Mouse (Mus musculus) left cerebral cortex, adult 2 months (tissue): Measurements from ENCODE around the gene Zscan5b. TPM values are rescaled to one million over a fixed set of nuclear protein-coding genes. Genes with fewer than 3 reads are reported as not detected.
A peak's percentile ranks its signal among the peaks of the same experiment; 100 is the strongest.
"Not testable (repeated sequence)": the region's sequence is repeated elsewhere in the genome, so short reads cannot be mapped to it uniquely, and the experiment has no call there.

Source experiments
- DNase-seq, 2 experiments: peaks; one replicate each; pipeline ENCODE4 v3.0.0; 2021 to 2022; ENCODE audit warnings: low spot score in 2 of 2, mixed read lengths in 1 of 2; ENCODE audit errors: extremely low spot score in 1 of 2
- H3K27ac ChIP-seq: fragments of 200-600 bp; 2 replicates; pipeline ENCODE4 v1.8.1; 2022
- H3K4me3 ChIP-seq: fragments of 200-600 bp; 2 replicates; pipeline ENCODE4 v1.8.1; 2022
- CTCF ChIP-seq: fragments of 200-600 bp; IDR thresholded peaks from 2 replicates; pipeline ENCODE4 v1.8.1; 2022; ENCODE audit warnings: antibody characterized with exemption, mild to moderate bottlenecking, moderate library complexity
- intact Hi-C: fragments of 180-260 bp; cut with DNase I; formaldehyde crosslinking; loops from one replicate; pipeline ENCODE4 v1.15.1; 2025
- long read RNA-seq, 2 experiments: library from polyadenylated mRNA; stranded (forward); transcript quantifications; one replicate each; pipeline ENCODE4 v2.0.0; 2021; ENCODE audit warnings: borderline mapping rate in 2 of 2
- total RNA-seq, 2 experiments: library from RNA; stranded (reverse); gene quantifications; 2 replicates each; pipeline ENCODE4 v1.2.3; 2021

Gene Zscan5b
- total RNA-seq, result not detected
- long read RNA-seq, experiment 1, result 0 reads
- long read RNA-seq, experiment 2, result 0 reads

GRCm38 (mm10) chr7:6221978-6222377 is at the start of gene Zscan5b:
TSS of gene Zscan5b (plus strand) at chr7:6222278.
- H3K4me3 ChIP-seq, result no peak within 1 kb of the TSS
- intact Hi-C loops, result no loop called here
- TF ChIP-seq CTCF, result no peak
- no peak for DNase-seq
- no peak within 1 kb of the TSS for H3K27ac ChIP-seq

DNA sequence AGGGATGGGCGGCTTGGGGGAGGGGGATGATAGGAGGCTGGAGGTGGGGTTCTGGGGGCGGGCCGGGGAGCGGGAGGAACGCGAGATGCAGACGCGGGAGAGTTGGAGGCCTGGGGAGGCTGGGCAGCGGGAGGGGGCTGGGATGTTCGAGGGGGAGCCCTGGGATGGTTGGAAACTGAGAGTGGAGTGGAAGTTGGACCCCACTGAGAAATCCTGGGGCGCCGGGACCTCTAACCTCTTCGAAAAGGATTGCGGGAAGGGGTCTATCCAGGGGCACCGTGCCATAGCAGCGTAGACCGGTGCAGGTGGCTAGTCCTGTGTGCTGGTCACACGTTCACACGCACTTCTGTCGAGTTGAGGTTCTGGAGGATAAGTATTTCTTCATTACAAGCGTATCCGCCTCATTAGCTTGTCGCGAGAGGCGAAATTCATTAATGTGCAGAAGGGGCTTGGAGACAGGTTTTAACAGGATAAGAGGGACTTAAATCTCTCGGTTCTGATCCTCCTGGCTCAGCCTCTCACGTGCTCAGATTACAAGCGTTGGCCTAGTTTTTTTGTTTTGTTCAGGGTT is 49.3 kb upstream of the Zscan5b start:
- DNase-seq, result peak in 1 of 2 experiments; percentile 31
- Histone ChIP-seq H3K4me3 (peak overlapping the region; percentile 62), H3K27ac (peak overlapping the region; percentile 70)
- intact Hi-C loops, result loop anchor here (1.0 to 5.0 kb wide), 5 partner anchors 16 to 190 kb away; partner anchors contain the start of gene Zfp78
- TF ChIP-seq CTCF, result no peak

- TF ChIP-seq CTCF, result no peak
- no peak overlapping the region for H3K4me3 ChIP-seq
- intact Hi-C loops, result loop anchor here (2.0 to 5.0 kb wide), 3 partner anchors 17 to 188 kb away; partner anchors contain the start of gene Zfp78
- no peak for DNase-seq
- H3K27ac ChIP-seq, result no peak overlapping the region
These were observed 48.2 kb upstream of the Zscan5b start for GRCm38 (mm10) chr7:6173872-6174271.

DNA sequence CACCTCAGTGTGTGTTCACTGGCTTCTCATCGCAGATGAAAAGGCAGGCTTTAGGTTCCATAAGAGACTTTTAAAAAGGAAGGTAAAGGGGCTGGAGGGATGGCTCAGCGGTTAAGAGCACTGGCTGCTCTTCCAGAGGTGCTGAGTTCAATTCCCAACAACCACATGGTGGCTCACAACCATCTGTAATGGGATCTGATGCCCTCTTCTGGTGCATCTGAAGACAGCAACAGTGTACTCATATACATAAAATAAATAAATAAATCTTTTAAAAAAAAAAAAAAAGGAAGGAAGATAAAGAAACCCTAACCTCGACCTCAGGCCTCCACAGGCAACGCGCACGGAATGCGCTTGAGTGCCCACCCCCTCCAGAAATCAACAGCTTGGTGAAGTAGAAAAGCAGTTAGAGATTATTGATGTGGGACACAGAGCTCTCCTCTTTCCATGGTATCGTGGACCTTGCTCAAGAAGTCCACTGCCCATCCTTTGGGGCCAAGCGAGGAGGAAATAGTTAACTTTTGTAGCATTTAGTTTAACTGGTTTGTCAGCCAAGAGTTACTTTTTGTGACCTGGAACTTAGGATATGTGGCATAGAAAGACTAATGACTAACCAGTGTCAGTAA is 47.6 kb upstream of the Zscan5b start:
- TF ChIP-seq CTCF, result peak; percentile 58
- not testable (repeated sequence) for DNase-seq, H3K27ac ChIP-seq, H3K4me3 ChIP-seq
- intact Hi-C loops, result loop anchor here (5.0 kb wide), 2 partner anchors 108 to 188 kb away; partner anchors contain the start of gene Zfp78

DNA sequence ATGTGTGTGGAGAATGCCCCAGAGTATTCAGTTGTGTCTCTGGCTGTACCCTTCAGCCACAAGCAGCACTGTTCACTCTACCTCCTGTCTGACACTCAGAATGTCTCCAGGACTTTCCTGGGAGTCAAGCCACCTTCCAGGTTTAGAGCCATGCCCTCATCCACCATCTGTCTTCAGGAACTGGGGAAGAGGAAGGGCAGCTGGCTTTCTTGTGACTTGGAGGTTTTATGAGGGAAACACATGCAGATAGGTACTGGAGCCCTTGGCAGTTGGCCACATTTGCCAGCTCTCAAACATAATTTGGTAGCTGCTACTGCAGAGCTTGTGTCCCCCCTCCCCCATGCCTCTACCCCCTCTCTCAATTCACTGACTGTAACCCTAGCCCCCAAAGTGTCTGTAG is 43.1 kb upstream of the Zscan5b start:
- intact Hi-C loops, result no loop called here
- Histone ChIP-seq H3K4me3 (no peak overlapping the region), H3K27ac (no peak overlapping the region)
- DNase-seq, result no peak
- TF ChIP-seq CTCF, result no peak

DNA sequence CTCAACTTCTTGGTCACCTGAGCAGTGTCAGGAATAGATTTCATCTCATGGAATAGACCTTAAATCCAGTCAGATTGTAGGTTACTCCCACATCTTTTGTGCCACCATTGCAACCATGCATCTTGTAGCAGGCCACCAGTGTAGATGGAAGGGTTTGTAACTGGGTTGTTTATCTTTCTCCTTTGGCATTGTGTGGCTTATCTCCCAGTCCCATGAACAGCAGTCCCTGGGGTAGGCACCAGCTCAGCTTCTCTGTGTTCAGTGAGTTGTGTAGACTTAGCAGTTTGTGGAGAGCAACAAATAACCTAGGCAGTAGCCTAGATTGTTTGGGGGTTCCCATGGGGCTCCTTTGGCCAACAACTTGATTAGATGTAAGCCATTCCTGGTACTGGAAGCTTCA is 39.2 kb upstream of the Zscan5b start:
- H3K4me3 ChIP-seq, result no peak overlapping the region

DNA sequence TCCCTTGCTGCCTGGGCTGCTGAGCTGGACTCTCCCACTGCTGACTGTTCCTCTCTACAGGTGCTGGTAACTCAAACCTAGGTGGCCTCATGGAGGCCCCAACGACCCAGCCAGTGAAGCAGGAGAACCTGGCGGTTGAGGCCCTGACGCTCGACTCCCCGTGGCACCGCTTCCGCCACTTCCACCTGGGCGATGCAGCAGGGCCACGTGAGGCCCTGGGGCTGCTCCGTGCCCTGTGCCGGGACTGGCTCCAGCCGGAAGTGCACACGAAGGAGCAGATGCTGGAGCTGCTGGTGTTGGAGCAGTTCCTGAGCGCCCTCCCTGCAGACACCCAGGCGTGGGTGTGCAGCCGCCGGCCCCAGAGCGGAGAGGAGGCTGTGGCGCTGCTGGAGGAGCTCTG is 38.3 kb upstream of the Zscan5b start:
- Histone ChIP-seq H3K27ac (no peak overlapping the region), H3K4me3 (no peak overlapping the region)
- no peak for DNase-seq
- no peak for TF ChIP-seq CTCF
- intact Hi-C loops, result no loop called here

More for the DNA sequence above, 39.2 kb upstream of the Zscan5b start:
- H3K27ac ChIP-seq, result no peak overlapping the region
- DNase-seq, result no peak
- TF ChIP-seq CTCF, result no peak
- intact Hi-C loops, result no loop called here

GRCm38 (mm10) chr7:6184521-6184920 is 37.6 kb upstream of the Zscan5b start:
- DNase-seq, result no peak
- Histone ChIP-seq H3K4me3 (no peak overlapping the region), H3K27ac (no peak overlapping the region)
- intact Hi-C loops, result no loop called here
- TF ChIP-seq CTCF, result no peak

DNA sequence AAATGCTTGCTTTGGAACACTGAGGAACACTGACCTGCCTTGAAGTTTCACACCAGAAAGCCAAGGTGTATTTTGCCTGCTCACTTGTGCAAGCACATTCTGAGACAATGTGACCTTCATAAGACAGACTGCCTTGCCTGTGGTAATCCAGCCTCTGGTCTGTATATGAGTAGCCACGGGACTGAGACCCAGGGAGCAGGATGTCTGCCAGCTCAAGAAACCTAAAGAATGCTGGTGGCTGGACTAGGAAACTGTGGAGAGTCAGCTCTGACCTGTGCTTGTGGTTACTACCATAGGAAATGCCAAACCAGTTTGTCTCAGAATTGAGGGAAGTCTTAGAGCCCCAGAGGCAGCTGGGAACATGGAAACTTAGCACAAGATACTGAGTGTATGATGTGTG is 36.7 kb upstream of the Zscan5b start:
- intact Hi-C loops, result no loop called here
- DNase-seq, result no peak
- no peak for TF ChIP-seq CTCF

DNA sequence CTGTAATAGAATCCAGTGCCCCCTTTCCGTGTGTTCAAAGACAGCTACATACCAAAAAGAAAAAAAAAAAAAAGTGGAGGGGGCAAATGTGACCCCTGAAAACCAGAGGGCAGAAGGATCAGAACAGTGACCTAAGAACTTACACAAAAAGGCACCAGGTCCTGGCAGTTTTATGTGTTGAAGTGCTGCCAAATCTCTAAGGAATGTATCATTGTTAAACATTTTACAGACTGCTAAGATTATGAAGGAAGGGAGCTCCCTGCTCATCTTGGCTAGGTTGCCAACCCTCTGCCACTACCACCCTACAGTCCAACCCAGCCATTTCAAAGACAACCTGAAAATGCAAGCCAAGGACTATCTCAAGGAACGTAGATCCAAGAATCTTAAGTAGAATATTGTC is 35.9 kb upstream of the Zscan5b start:
- no peak for TF ChIP-seq CTCF
- DNase-seq, result no peak
- no peak overlapping the region for H3K4me3 ChIP-seq
- no peak overlapping the region for H3K27ac ChIP-seq
- intact Hi-C loops, result no loop called here

More for the DNA sequence above, 36.7 kb upstream of the Zscan5b start:
- Histone ChIP-seq H3K27ac (no peak overlapping the region), H3K4me3 (no peak overlapping the region)

- no peak overlapping the region for H3K27ac ChIP-seq
- no peak overlapping the region for H3K4me3 ChIP-seq
- no peak for DNase-seq
- TF ChIP-seq CTCF, result no peak
- intact Hi-C loops, result no loop called here
These were observed 35.3 kb upstream of the Zscan5b start for GRCm38 (mm10) chr7:6186756-6187155.

GRCm38 (mm10) chr7:6189542-6189941 is 32.5 kb upstream of the Zscan5b start:
- Histone ChIP-seq H3K4me3 (no peak overlapping the region), H3K27ac (no peak overlapping the region)
- intact Hi-C loops, result no loop called here
- TF ChIP-seq CTCF, result no peak; the same call in 1 of the 2 replicates
- no peak for DNase-seq

- peak; percentile 64 to 84 for DNase-seq
- intact Hi-C loops, result loop anchor here (1.0 to 2.0 kb wide), 2 partner anchors 19 to 64 kb away; partner anchors contain the start of gene Zfp444
- Histone ChIP-seq H3K4me3 (no peak overlapping the region), H3K27ac (no peak overlapping the region)
- peak; percentile 83 for TF ChIP-seq CTCF
These were observed 30.7 kb upstream of the Zscan5b start for GRCm38 (mm10) chr7:6191376-6191775.
